Mouse (Mus musculus): Measurements from ENCODE around the gene Cldn19.

Cldn19 gene

DNA sequence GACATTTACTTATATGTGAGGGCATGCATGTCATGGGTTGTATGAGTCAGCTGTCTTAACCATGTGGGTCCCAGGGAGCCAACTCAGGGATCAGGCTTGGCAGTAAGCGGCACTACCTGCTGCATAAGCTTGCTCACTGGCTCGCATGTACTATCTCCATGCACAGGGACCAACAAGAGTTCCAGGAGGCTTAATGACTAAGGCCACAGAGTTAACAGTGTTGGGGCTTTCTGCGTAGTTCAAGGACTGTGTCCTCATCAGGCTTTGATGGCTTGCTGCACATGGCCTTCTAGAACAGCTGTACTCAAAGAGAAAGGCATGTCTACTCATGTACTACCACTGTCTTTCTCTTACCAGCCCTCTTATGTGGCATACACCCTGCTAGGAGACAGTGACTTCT, 45.5 kb downstream of the Cldn19 start:
- DNase-seq (ENCODE audit: low spot score), result no peak

DNA sequence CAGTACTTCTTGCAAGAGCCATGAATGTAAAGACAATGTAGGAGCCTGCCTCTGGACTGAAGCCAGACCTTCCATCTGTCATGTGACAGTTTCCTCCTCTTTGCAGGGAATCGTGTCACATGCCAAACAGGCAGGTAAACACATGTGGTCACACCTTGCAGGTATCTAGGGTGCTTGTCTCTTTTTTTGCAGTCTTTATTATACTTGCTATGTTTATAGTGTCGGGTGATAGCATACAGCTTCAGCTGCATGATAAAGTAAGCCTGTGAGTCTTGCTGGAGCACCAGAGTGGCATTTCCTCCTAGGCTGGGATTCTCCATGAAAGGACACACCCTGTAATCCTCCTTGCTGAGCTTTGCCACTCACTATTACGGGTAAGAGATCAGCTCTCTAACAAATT, 46.6 kb downstream of the Cldn19 start:
- DNase-seq (ENCODE audit: low spot score), result no peak

DNA sequence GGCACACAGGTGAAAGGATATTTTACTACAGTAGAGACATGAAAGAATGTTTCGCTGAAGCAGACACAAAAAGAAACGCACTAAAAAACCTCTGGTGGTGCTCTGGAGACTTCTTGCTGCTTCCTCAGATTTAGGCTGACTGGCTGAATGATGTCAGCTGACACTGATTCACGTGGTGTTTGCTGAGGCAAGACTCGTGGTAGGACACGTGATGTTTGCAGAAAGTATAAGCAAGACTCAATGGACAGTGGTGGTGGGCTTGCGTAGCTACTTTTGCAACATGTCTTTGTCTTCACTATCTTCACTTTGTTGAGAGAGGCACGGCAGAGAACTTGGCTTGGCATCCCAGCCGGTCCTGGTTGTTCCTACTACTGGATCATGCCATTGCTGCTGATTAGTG, 48.1 kb downstream of the Cldn19 start:
- no peak for DNase-seq (ENCODE audit: low spot score)

DNA sequence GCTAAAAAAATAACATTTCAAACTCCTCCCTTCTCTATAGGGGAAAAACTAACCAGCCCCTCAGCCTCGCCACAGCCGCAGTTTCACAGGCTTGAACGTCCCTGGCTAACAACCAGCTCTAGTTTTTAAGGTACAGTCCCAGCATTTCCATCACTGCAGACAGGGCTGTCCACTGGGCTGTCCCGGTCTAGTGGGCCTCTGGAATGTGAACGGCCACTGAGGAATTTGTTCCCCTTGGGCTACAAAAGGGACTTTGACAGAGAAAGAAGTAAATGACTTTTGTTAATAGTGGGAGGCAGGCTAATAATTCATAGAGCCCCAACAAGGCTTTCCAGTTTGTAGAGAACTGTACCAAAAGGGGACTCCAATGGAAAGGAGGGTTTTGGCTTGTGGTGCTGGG, 50.2 kb downstream of the Cldn19 start:
- no peak for DNase-seq (ENCODE audit: low spot score)
